Mouse (Mus musculus) CH12.LX (cell line): ENCODE measurements around the gene Gm37240. TPM values are rescaled to one million over a fixed set of nuclear protein-coding genes. Genes with fewer than 3 reads are reported as not detected.

Experiments
- DNase-seq: peaks from one replicate; pipeline ENCODE4 v3.0.0-alpha.2; 2013; ENCODE audit errors: extremely low read depth
- H3K27ac ChIP-seq: 2 replicates; pipeline ENCODE4 v1.5.1; 2012; ENCODE audit warnings: low read depth, mild to moderate bottlenecking, control low read depth, moderate library complexity; ENCODE audit not compliant: insufficient read depth
- H3K27me3 ChIP-seq: replicated peaks from 2 replicates; pipeline ENCODE3; 2012; ENCODE audit warnings: inconsistent platforms
- H3K36me3 ChIP-seq, 2 experiments: replicated peaks in 1 of 2; 2 replicates each; pipeline versions ENCODE3 to v1.6.1; 2012; ENCODE audit warnings: inconsistent platforms in 1 of 2, low read length in 1 of 2, mild to moderate bottlenecking in 1 of 2, mixed read lengths in 1 of 2, moderate library complexity in 1 of 2; ENCODE audit not compliant: control insufficient read depth in 1 of 2, insufficient read depth in 1 of 2
- H3K4me1 ChIP-seq, 2 experiments: 2 replicates each; pipeline ENCODE4 v1.6.1; 2012; ENCODE audit warnings: inconsistent platforms in 1 of 2, moderate library complexity in 1 of 2; ENCODE audit not compliant: insufficient read depth in 2 of 2, control insufficient read depth in 1 of 2
- H3K4me2 ChIP-seq: 2 replicates; pipeline ENCODE4 v1.6.1; 2012; ENCODE audit warnings: low read depth, mild to moderate bottlenecking, control low read depth; ENCODE audit not compliant: poor library complexity, insufficient read depth, severe bottlenecking
- H3K4me3 ChIP-seq, 3 experiments: fragments of 150-350 bp in 1 of 3; sonication (generic) in 1 of 3; replicated peaks in 1 of 3; 2 replicates each; pipeline versions ENCODE3 to v1.5.1; 2011 to 2012; ENCODE audit warnings: low read depth in 2 of 3, low read length in 2 of 3, mild to moderate bottlenecking in 2 of 3, moderate library complexity in 2 of 3, control low read depth in 1 of 3, improper control_type of control experiment in 1 of 3, inconsistent platforms in 1 of 3, mixed read lengths in 1 of 3; ENCODE audit not compliant: poor library complexity in 1 of 3
- H3K79me2 ChIP-seq: replicated peaks from 2 replicates; pipeline ENCODE4 v1.6.1; 2012; ENCODE audit warnings: mild to moderate bottlenecking, moderate library complexity; ENCODE audit not compliant: control insufficient read depth, poor library complexity, insufficient read depth, severe bottlenecking; ENCODE audit errors: extremely low read depth
- H3K9ac ChIP-seq: 2 replicates; pipeline ENCODE4 v1.6.1; 2012; ENCODE audit warnings: low read depth, mild to moderate bottlenecking, control low read depth, moderate library complexity; ENCODE audit not compliant: insufficient read depth
- H3K9me3 ChIP-seq: replicated peaks from 2 replicates; pipeline ENCODE3; 2012; ENCODE audit warnings: low read length, inconsistent platforms, mixed read lengths
- CHD1 ChIP-seq: IDR thresholded peaks from 2 replicates; pipeline ENCODE4 v1.6.1; 2012; ENCODE audit warnings: low read depth, low read length, improper control_type of control experiment, inconsistent platforms
- CHD2 ChIP-seq: IDR thresholded peaks from 2 replicates; pipeline ENCODE4 v1.6.1; 2011; ENCODE audit warnings: low read length, improper control_type of control experiment
- CTCF ChIP-seq, 2 experiments: IDR thresholded peaks in 1 of 2; conservative IDR thresholded peaks in 1 of 2; 2 replicates each; pipeline ENCODE4 v1.5.1; 2011 to 2012; ENCODE audit warnings: low read depth in 2 of 2, low read length in 2 of 2, improper control_type of control experiment in 1 of 2, inconsistent platforms in 1 of 2, mild to moderate bottlenecking in 1 of 2, moderate library complexity in 1 of 2
- EP300 ChIP-seq: IDR thresholded peaks from 2 replicates; pipeline ENCODE4 v1.6.1; 2011; ENCODE audit warnings: low read length, improper control_type of control experiment
- ETS1 ChIP-seq: conservative IDR thresholded peaks from 2 replicates; pipeline ENCODE4 v1.6.1; 2012; ENCODE audit warnings: low read depth, mild to moderate bottlenecking, inconsistent platforms, low read length, improper control_type of control experiment, moderate library complexity
- GABPA ChIP-seq: IDR thresholded peaks from 2 replicates; pipeline ENCODE4 v1.6.1; 2012; ENCODE audit warnings: low read depth, low read length, improper control_type of control experiment, inconsistent platforms; ENCODE audit not compliant: insufficient replicate concordance
- IRF4 ChIP-seq: IDR thresholded peaks from 2 replicates; pipeline ENCODE4 v1.6.1; 2014; ENCODE audit warnings: low read depth, mild to moderate bottlenecking, inconsistent platforms, low read length, improper control_type of control experiment
- JUN ChIP-seq: IDR thresholded peaks from 2 replicates; pipeline ENCODE4 v1.6.1; 2011; ENCODE audit warnings: low read depth, mild to moderate bottlenecking, low read length, improper control_type of control experiment, moderate library complexity; ENCODE audit not compliant: insufficient read depth
- JUND ChIP-seq: conservative IDR thresholded peaks from 2 replicates; pipeline ENCODE4 v1.6.1; 2011; ENCODE audit warnings: low read depth, low read length, improper control_type of control experiment
- MAFK ChIP-seq: IDR thresholded peaks from 2 replicates; pipeline ENCODE4 v1.6.1; 2011; ENCODE audit warnings: low read length, improper control_type of control experiment; ENCODE audit not compliant: insufficient replicate concordance
- MAX ChIP-seq: IDR thresholded peaks from 2 replicates; pipeline ENCODE4 v1.6.1; 2011; ENCODE audit warnings: low read length, improper control_type of control experiment
- MXI1 ChIP-seq: IDR thresholded peaks from 2 replicates; pipeline ENCODE4 v1.6.1; 2011; ENCODE audit warnings: mild to moderate bottlenecking, low read depth, low read length, improper control_type of control experiment
- NELFE ChIP-seq: IDR thresholded peaks from 2 replicates; pipeline ENCODE4 v1.6.1; 2011; ENCODE audit warnings: low read depth, low read length, improper control_type of control experiment
- NRF1 ChIP-seq: IDR thresholded peaks from 2 replicates; pipeline ENCODE4 v1.6.1; 2014; ENCODE audit warnings: low read depth, mild to moderate bottlenecking, inconsistent platforms, low read length, improper control_type of control experiment, moderate library complexity
- PAX5 ChIP-seq: IDR thresholded peaks from 2 replicates; pipeline ENCODE4 v1.6.1; 2012; ENCODE audit warnings: low read length, inconsistent platforms, mixed read lengths
- POLR2A ChIP-seq: IDR thresholded peaks from 2 replicates; pipeline ENCODE4 v1.6.1; 2011; ENCODE audit warnings: low read depth, mild to moderate bottlenecking, improper control_type of control experiment, low read length
- POLR2AphosphoS2 ChIP-seq: IDR thresholded peaks from 2 replicates; pipeline ENCODE4 v1.6.1; 2011; ENCODE audit warnings: low read depth, low read length, improper control_type of control experiment
- RCOR1 ChIP-seq: conservative IDR thresholded peaks from 2 replicates; pipeline ENCODE4 v1.6.1; 2012; ENCODE audit warnings: low read depth, mild to moderate bottlenecking, inconsistent platforms, low read length, improper control_type of control experiment
- SMC3 ChIP-seq: IDR thresholded peaks from 2 replicates; pipeline ENCODE4 v1.6.1; 2011; ENCODE audit warnings: low read depth, low read length, improper control_type of control experiment
- TBP ChIP-seq: conservative IDR thresholded peaks from 2 replicates; pipeline ENCODE4 v1.6.1; 2011; ENCODE audit warnings: low read depth, low read length, improper control_type of control experiment
- TCF12 ChIP-seq: IDR thresholded peaks from 2 replicates; pipeline ENCODE4 v1.6.1; 2014; ENCODE audit warnings: low read depth, mild to moderate bottlenecking, inconsistent platforms, low read length, improper control_type of control experiment
- UBTF ChIP-seq: IDR thresholded peaks from 2 replicates; pipeline ENCODE4 v1.6.1; 2012; ENCODE audit warnings: low read depth, mild to moderate bottlenecking, inconsistent platforms, low read length, improper control_type of control experiment, moderate library complexity
- ZMIZ1 ChIP-seq: IDR thresholded peaks from 2 replicates; pipeline ENCODE4 v1.6.1; 2012; ENCODE audit warnings: low read depth, mild to moderate bottlenecking, inconsistent platforms, low read length, improper control_type of control experiment
- ZNF384 ChIP-seq: IDR thresholded peaks from 2 replicates; pipeline ENCODE4 v1.6.1; 2012; ENCODE audit warnings: low read depth, low read length, improper control_type of control experiment, inconsistent platforms
- dilution Hi-C: fragments of 300-500 bp; cut with MboI; formaldehyde crosslinking; loops from 2 replicates; pipeline ENCODE4 v1.14.3; 2020; ENCODE audit warnings: low sequenced_read_pairs; ENCODE audit not compliant: extremely low pct_unique_long_range_greater_than_20kb, extremely low pct_ligation_motif_present
- in situ Hi-C: fragments of 300-500 bp; cut with MboI; formaldehyde crosslinking; loops from 3 replicates; pipeline ENCODE4 v1.14.3; 2019; ENCODE audit warnings: low sequenced_read_pairs, low pct_ligation_motif_present, low pct_unique_long_range_greater_than_20kb, mixed read lengths
- polyA plus RNA-seq: library from polyadenylated mRNA; unstranded; fragments of >175 nt; gene quantifications from 2 replicates; pipeline ENCODE4 v1.2.1, GENCODE M21; 2012; ENCODE audit warnings: low read depth; ENCODE audit not compliant: insufficient read length
- total RNA-seq, 2 experiments: library from RNA; depleted of rRNA; stranded (reverse); fragments of 300-350 nt in 1 of 2; fragments of >200 nt in 1 of 2; gene quantifications; 2 replicates each; pipeline ENCODE4 v1.2.3; 2012 to 2014

The Gm37240 gene
- total and polyA plus RNA-seq, 3 experiments: 0.08 to 0.19 (median 0.14) TPM

DNA sequence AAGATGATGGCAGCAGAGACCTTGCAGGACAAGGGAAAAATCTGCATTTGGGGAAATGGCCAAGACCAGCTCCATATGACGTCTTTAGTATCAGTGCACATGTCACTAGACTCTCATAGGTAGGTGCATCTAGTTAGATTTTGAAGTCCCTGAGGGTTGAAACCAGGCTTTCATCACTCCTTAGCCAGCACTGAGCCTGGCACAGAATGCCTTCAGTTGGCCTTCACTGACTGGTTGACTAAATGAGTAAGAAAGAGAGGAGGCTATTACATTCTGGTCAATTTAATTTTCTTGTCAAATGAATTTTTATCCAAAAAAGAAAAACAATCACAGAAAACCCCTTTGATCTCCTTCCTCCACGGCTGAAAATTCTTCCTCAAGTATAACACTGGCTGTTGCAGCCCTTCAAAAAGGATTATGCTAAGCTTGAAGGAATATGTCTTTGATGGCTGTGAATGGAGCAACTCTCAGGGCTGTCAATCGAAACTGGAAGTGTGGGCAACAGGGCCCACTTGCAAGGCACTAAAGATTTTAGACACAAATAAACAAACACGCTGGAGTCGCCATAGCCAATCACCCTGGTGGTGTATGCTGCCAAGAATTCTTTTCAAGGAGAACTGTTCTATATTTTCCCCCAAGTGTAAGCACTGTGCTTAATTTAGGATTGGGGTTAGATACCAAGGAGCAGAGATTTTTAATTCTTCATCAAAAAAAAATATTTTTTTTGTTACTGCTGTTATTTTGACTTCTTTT lies 522.6 kb downstream of the Gm37240 start:
- H3K4me2 ChIP-seq: no peak overlapping the region
- TF ChIP-seq POLR2A (no peak), CTCF (conservative IDR thresholded peaks at IDR 0.05 in 1 of 2, IDR thresholded peaks at IDR 0.05 in 1 of 2; ENCODE audit: low read depth in 2 of 2, low read length in 2 of 2) (no peak), JUND (no peak), NELFE (no peak), EP300 (no peak), SMC3 (no peak), GABPA (no peak), MAX (no peak), ZNF384 (no peak), CHD2 (no peak), UBTF (no peak), ZMIZ1 (no peak), RCOR1 (no peak), MAFK (no peak), MXI1 (no peak), PAX5 (no peak)
- in situ Hi-C loops: no loop called here
- no peak overlapping the region for H3K9ac ChIP-seq
- H3K27ac ChIP-seq: no peak overlapping the region
- no peaks in the 10 kb centered on the region for H3K79me2 ChIP-seq
- no peaks in the 10 kb centered on the region for H3K36me3 ChIP-seq
- H3K27me3 ChIP-seq: no peaks in the 10 kb centered on the region
- dilution Hi-C loops: no loop called here
- DNase-seq: no peak
- peaks cover 0 to 5% of the 10 kb centered on the region in 2 experiments; a peak in 1 of 4 replicates for H3K4me1 ChIP-seq
- no peak overlapping the region for H3K4me3 ChIP-seq
- peaks cover 7% of the 10 kb centered on the region for H3K9me3 ChIP-seq

DNA sequence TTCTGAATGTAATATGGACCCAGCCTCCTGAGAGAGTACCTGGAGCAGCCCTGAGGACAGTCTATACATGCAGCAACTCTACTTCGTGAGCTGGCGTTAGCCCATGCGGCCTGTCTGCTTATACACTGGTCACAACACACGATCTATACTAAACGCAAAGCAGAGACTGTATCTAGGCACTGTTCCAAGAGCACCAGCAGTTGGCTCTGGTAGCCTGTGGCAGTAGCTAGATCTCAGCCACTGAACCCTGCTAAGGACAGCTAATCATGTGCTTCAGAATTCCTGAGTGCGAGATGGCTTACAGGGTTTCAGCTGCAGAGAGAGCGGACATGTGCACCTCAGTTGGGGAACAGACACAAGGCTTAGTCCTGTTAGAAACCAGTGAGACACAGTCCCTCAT lies 524.4 kb downstream of the Gm37240 start:
- no peaks in the 10 kb centered on the region for H3K79me2 ChIP-seq
- no peak overlapping the region for H3K27ac ChIP-seq
- no peak for DNase-seq
- no peaks in the 10 kb centered on the region for H3K4me1 ChIP-seq
- H3K9ac ChIP-seq: no peak overlapping the region
- no peak for TF ChIP-seq IRF4
- TF ChIP-seq TBP: no peak
- no peak for TF ChIP-seq GABPA
- no peak for TF ChIP-seq ZMIZ1
- no peak for TF ChIP-seq NELFE
- no peak for TF ChIP-seq NRF1
- no peak for TF ChIP-seq EP300
- no peak for TF ChIP-seq UBTF
- no peak for TF ChIP-seq POLR2AphosphoS2
- TF ChIP-seq TCF12: no peak
- no peak for TF ChIP-seq JUN
- TF ChIP-seq CHD1: no peak
- no peak for TF ChIP-seq ETS1
- H3K27me3 ChIP-seq: no peaks in the 10 kb centered on the region
- H3K36me3 ChIP-seq: no peaks in the 10 kb centered on the region
- H3K9me3 ChIP-seq: peaks cover 7% of the 10 kb centered on the region
- in situ Hi-C loops: no loop called here
- H3K4me2 ChIP-seq: no peak overlapping the region
- dilution Hi-C loops: no loop called here
- H3K4me3 ChIP-seq: no peak overlapping the region
